ENCODE assay signal across 8 mouse cellular contexts in genomic region chr11:115933747-115934110, GRCm38 (mm10). TPM values are rescaled to one million over a fixed set of nuclear protein-coding genes. Genes with fewer than 3 reads are reported as not detected.
A peak's percentile ranks its signal among the peaks of the same experiment; 100 is the strongest.
DNase-seq lines count a peak whose midpoint lies in the region; ATAC-seq and TF ChIP-seq lines count a peak whose summit lies in the region.

No protein-coding gene starts in this region.

- no peaks in the 10 kb centered on the region for H3K27me3 ChIP-seq in lung, embryonic 15.5 days
- H3K27me3 ChIP-seq in forebrain, embryonic 10.5 days (ENCODE audit: poor library complexity, severe bottlenecking), result no peaks in the 10 kb centered on the region
- H3K27me3 ChIP-seq in limb, embryonic 14.5 days (ENCODE audit: control insufficient read depth, insufficient read depth, low read length), result no peaks in the 10 kb centered on the region

- WGBS in lung, embryonic 15.5 days, result 1% methylated on average over 16 of the region's 16 CpGs
- 2% methylated on average over 16 of the region's 16 CpGs for WGBS in forebrain, embryonic 10.5 days
- under 1% methylated on average over 16 of the region's 16 CpGs for WGBS in limb, embryonic 14.5 days
- under 1% methylated on average over 16 of the region's 16 CpGs for WGBS in olfactory bulb, adult 2 months

- peak; percentile 40 for ATAC-seq in lung, embryonic 15.5 days (ENCODE audit: borderline replicate concordance, extremely low read depth, low FRiP score, low TSS enrichment)
- 0 out of 2 replicates have a peak, but pooled peaks have one; percentile 38 for ATAC-seq in limb, embryonic 14.5 days (ENCODE audit: low FRiP score, low read depth)

- no peak for DNase-seq in lung, adult 18-20 months
- no peak for DNase-seq in forebrain, embryonic 10.5 days (ENCODE audit: extremely low spot score, low spot score)
- DNase-seq in limb, embryonic 14.5 days (ENCODE audit: low spot score), result no peak
- DNase-seq in ovary, postnatal 14 days (ENCODE audit: low spot score), result no peak
- DNase-seq in right cerebral cortex, postnatal 14 days, result no peak
- DNase-seq in retina, postnatal 1 day, result no peak

- H3K4me1 ChIP-seq in lung, embryonic 15.5 days, result peaks cover 20% of the 10 kb centered on the region
- peaks cover 28% of the 10 kb centered on the region for H3K4me1 ChIP-seq in forebrain, embryonic 10.5 days
- peaks cover 15% of the 10 kb centered on the region for H3K4me1 ChIP-seq in limb, embryonic 14.5 days (ENCODE audit: control insufficient read depth, insufficient read depth, low read length)
- peaks cover 6% of the 10 kb centered on the region for H3K4me1 ChIP-seq in olfactory bulb, adult 2 months (ENCODE audit: control insufficient read depth, insufficient read depth, low read length)

- peak overlapping the region; percentile 15; the same call in 1 of the 2 replicates for H3K27ac ChIP-seq in lung, embryonic 15.5 days
- H3K27ac ChIP-seq in forebrain, embryonic 10.5 days, result peak overlapping the region; percentile 86
- peak overlapping the region; percentile 44; the same call in 1 of the 2 replicates for H3K27ac ChIP-seq in limb, embryonic 14.5 days (replicated peaks; ENCODE audit: low read depth, low read length)
- 0 out of 2 replicates have a peak overlapping the region, but pooled peaks have one; percentile 5 for H3K27ac ChIP-seq in olfactory bulb, adult 2 months (ENCODE audit: insufficient read depth, low read depth, low read length)

- H3K9ac ChIP-seq in lung, embryonic 15.5 days, result peak overlapping the region; percentile 77
- H3K9ac ChIP-seq in limb, embryonic 14.5 days (ENCODE audit: low read depth, low read length, severe bottlenecking), result peak overlapping the region; percentile 82

- peak overlapping the region; percentile 85 for H3K4me2 ChIP-seq in lung, embryonic 15.5 days
- H3K4me2 ChIP-seq in limb, embryonic 14.5 days (replicated peaks; ENCODE audit: low read depth, low read length, severe bottlenecking), result peak overlapping the region; percentile 86

- H3K9me3 ChIP-seq in lung, embryonic 15.5 days, result no peaks in the 10 kb centered on the region
- no peaks in the 10 kb centered on the region for H3K9me3 ChIP-seq in forebrain, embryonic 10.5 days
- no peaks in the 10 kb centered on the region for H3K9me3 ChIP-seq in limb, embryonic 14.5 days (ENCODE audit: control insufficient read depth, low read length)

- TF ChIP-seq POLR2A in limb, embryonic 14.5 days (IDR thresholded peaks at IDR 0.05; ENCODE audit: borderline replicate concordance, extremely low read depth, insufficient read depth, insufficient read length), result no peak
- no peak for TF ChIP-seq POLR2A in olfactory bulb, adult 2 months (IDR thresholded peaks at IDR 0.05; ENCODE audit: insufficient read depth, low read depth, low read length)

- H3K4me3 ChIP-seq in lung, embryonic 15.5 days, result peak overlapping the region; percentile 94
- peak overlapping the region; percentile 97 for H3K4me3 ChIP-seq in forebrain, embryonic 10.5 days
- peak overlapping the region; percentile 86 for H3K4me3 ChIP-seq in limb, embryonic 14.5 days (replicated peaks; ENCODE audit: low read length)
- peak overlapping the region; percentile 74 for H3K4me3 ChIP-seq in olfactory bulb, adult 2 months (ENCODE audit: insufficient read depth, low read depth, low read length)

- TF ChIP-seq CTCF in olfactory bulb, adult 2 months (IDR thresholded peaks at IDR 0.05; ENCODE audit: insufficient read depth, low read depth, low read length), result no peak

- H3K36me3 ChIP-seq in lung, embryonic 15.5 days, result peaks cover 24% of the 10 kb centered on the region
- H3K36me3 ChIP-seq in forebrain, embryonic 10.5 days (replicated peaks), result peaks cover 47% of the 10 kb centered on the region
- H3K36me3 ChIP-seq in limb, embryonic 14.5 days (ENCODE audit: control insufficient read depth, insufficient read depth, low read length), result peaks cover 37% of the 10 kb centered on the region

RNA-seq across cellular contexts. Expression of gene Recql5, which starts 0.5 kb away (rescaled TPM):
- 20.5 and 22.3 TPM in 2 replicates for polyA plus RNA-seq in lung, embryonic 15.5 days (2015; fragmentation: Nextera tagmentation; extraction: Ambion mirVana)
- polyA plus RNA-seq in forebrain, embryonic 10.5 days (2016; fragmentation: Nextera tagmentation; extraction: Ambion mirVana), result 35.0 and 36.6 TPM in 2 replicates
- polyA plus RNA-seq in limb, embryonic 14.5 days (2012; rRNA removed), result 27.9 and 28.0 TPM in 2 replicates
- polyA plus RNA-seq in limb, embryonic 14.5 days (2014; fragmentation: Nextera tagmentation; extraction: Ambion mirVana), result 16.1 and 18.3 TPM in 2 replicates
- not detected in 2 replicates for polyA plus RNA-seq in olfactory bulb, adult 2 months (2012; ENCODE audit: insufficient read depth, insufficient read length, low replicate concordance, missing spikeins)

RNA-seq across cellular contexts. Expression of gene Sap30bp, which starts 0.6 kb away (rescaled TPM):
- 29.8 and 35.5 TPM in 2 replicates for polyA plus RNA-seq in lung, embryonic 15.5 days (2015; fragmentation: Nextera tagmentation; extraction: Ambion mirVana)
- polyA plus RNA-seq in forebrain, embryonic 10.5 days (2016; fragmentation: Nextera tagmentation; extraction: Ambion mirVana), result 50.3 and 52.2 TPM in 2 replicates
- polyA plus RNA-seq in limb, embryonic 14.5 days (2012; rRNA removed), result 35.6 and 52.6 TPM in 2 replicates
- 36.6 and 36.9 TPM in 2 replicates for polyA plus RNA-seq in limb, embryonic 14.5 days (2014; fragmentation: Nextera tagmentation; extraction: Ambion mirVana)
- not detected in 2 replicates for polyA plus RNA-seq in olfactory bulb, adult 2 months (2012; ENCODE audit: insufficient read depth, insufficient read length, low replicate concordance, missing spikeins)

RNA-seq across cellular contexts. Expression of gene Smim6, which starts 21.9 kb away (rescaled TPM):
- 24.4 and 25.5 TPM in 2 replicates for polyA plus RNA-seq in lung, embryonic 15.5 days (2015; fragmentation: Nextera tagmentation; extraction: Ambion mirVana)
- 0.83 and 1.7 TPM in 2 replicates for polyA plus RNA-seq in forebrain, embryonic 10.5 days (2016; fragmentation: Nextera tagmentation; extraction: Ambion mirVana)
- 0.52 and 0.77 TPM in 2 replicates for polyA plus RNA-seq in limb, embryonic 14.5 days (2012; rRNA removed)
- 0.83 and 0.89 TPM in 2 replicates for polyA plus RNA-seq in limb, embryonic 14.5 days (2014; fragmentation: Nextera tagmentation; extraction: Ambion mirVana)
- polyA plus RNA-seq in olfactory bulb, adult 2 months (2012; ENCODE audit: insufficient read depth, insufficient read length, low replicate concordance, missing spikeins), result not detected in 2 replicates

RNA-seq across cellular contexts. Expression of gene Smim5, which starts 34.0 kb away (rescaled TPM):
- polyA plus RNA-seq in lung, embryonic 15.5 days (2015; fragmentation: Nextera tagmentation; extraction: Ambion mirVana), result 3.6 and 4.8 TPM in 2 replicates
- polyA plus RNA-seq in forebrain, embryonic 10.5 days (2016; fragmentation: Nextera tagmentation; extraction: Ambion mirVana), result 1.2 and 2.4 TPM in 2 replicates
- polyA plus RNA-seq in limb, embryonic 14.5 days (2012; rRNA removed), result 9.8 and 10.5 TPM in 2 replicates
- 16.0 and 17.5 TPM in 2 replicates for polyA plus RNA-seq in limb, embryonic 14.5 days (2014; fragmentation: Nextera tagmentation; extraction: Ambion mirVana)
- polyA plus RNA-seq in olfactory bulb, adult 2 months (2012; ENCODE audit: insufficient read depth, insufficient read length, low replicate concordance, missing spikeins), result not detected in 2 replicates

RNA-seq across cellular contexts. Expression of gene Itgb4, which starts 40.8 kb away (rescaled TPM):
- polyA plus RNA-seq in lung, embryonic 15.5 days (2015; fragmentation: Nextera tagmentation; extraction: Ambion mirVana), result 2.6 and 3.4 TPM in 2 replicates
- 0.47 and 0.63 TPM in 2 replicates for polyA plus RNA-seq in forebrain, embryonic 10.5 days (2016; fragmentation: Nextera tagmentation; extraction: Ambion mirVana)
- polyA plus RNA-seq in limb, embryonic 14.5 days (2012; rRNA removed), result 11.3 and 11.6 TPM in 2 replicates
- polyA plus RNA-seq in limb, embryonic 14.5 days (2014; fragmentation: Nextera tagmentation; extraction: Ambion mirVana), result 12.5 TPM in 2 replicates
- polyA plus RNA-seq in olfactory bulb, adult 2 months (2012; ENCODE audit: insufficient read depth, insufficient read length, low replicate concordance, missing spikeins), result not detected in 2 replicates

Comparison
In these comparisons a context has a peak if more than half of its experiments do, and no peak if none do; other contexts are left out.
1. H3K27ac ChIP-seq: peak in every context shown above with its lines; median percentile 86 in forebrain, embryonic 10.5 days; 44 in limb, embryonic 14.5 days; 15 in lung, embryonic 15.5 days; 5 in olfactory bulb, adult 2 months.
2. RNA of gene Recql5, which starts 0.5 kb away (polyA plus RNA-seq): 35.0 to 36.6 TPM in forebrain, embryonic 10.5 days, 16.1 to 28.0 TPM in limb, embryonic 14.5 days and 20.5 to 22.3 TPM in lung, embryonic 15.5 days; not detected in olfactory bulb, adult 2 months; every median in the first group is over 10 times any median in the second.
3. Peak in every context shown above with its lines, with median percentiles within 50 percentile points of each other: H3K4me3 ChIP-seq.